Mouse (Mus musculus) urinary bladder, adult 18-20 months (tissue): ENCODE measurements at regions not wholly inside any gene's neighbourhood (a gene's known extent, or its start where the extent isn't known, plus 50 kb on each side); places are given as distances from the start of the nearest gene placed in this dataset.

ENCODE experiments used
- DNase-seq, 2 experiments: peaks; one replicate each; pipeline ENCODE4 v3.0.0; 2022; ENCODE audit warnings: low spot score in 2 of 2, mixed read lengths in 2 of 2

DNA sequence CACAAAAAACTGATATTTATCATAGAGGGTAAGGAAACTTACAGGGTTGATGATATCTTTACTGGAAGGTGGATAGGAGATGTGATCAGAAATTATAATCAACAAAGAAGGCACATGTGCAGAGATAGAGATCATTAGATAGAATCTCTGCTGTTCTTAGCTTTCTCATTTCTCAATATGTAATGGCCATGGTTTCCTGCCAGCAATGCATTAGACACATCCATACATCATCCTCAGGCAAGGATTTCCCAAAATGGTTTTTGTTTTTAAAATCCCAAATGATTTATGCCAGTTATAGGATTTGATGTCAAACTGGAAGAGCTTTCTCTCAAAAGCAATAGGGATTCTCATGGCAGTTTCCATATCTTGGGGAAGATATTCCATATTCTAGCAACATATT, 52.0 kb upstream of the C030005K15Rik start:
- no peak for DNase-seq

DNA sequence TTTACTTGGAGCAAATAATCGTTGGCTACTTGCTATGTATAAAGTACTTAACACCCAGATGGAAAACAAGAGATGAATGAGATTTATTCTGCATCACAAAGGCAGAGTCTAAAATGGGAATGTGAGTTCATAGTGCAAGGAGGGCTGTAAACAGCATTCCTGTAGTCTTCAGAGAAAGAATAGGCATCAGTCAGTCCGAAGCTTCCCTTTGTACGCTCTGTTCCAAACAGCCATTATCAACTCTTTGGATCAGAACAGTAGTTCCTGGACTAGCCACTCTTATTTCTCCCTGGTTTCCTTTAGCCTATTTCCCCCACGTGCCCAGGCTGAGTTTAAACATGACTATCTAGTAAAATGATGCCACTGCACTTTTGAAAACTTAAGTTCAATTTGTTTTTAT, 52.8 kb upstream of the C030005K15Rik start:
- DNase-seq, result no peak

DNA sequence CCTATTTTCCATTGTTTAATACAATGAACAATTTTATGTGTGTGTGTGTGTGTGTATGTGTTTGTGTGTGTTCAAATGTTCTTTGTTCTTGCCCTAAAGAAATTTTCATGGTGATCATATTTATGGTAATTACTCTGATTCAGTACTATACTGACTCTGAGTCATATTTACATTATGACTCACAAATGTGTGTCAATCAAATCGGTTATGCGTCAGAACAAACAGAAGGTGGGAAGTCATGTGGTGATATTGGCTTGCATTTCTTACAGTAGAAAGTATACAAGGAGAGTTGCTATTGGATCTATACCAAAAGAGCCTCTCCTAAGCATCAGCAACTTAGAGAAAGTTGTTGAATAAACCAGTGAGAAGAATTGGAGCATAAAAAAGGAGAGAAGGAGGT, 67.2 kb upstream of the C030005K15Rik start:
- DNase-seq, result no peak

DNA sequence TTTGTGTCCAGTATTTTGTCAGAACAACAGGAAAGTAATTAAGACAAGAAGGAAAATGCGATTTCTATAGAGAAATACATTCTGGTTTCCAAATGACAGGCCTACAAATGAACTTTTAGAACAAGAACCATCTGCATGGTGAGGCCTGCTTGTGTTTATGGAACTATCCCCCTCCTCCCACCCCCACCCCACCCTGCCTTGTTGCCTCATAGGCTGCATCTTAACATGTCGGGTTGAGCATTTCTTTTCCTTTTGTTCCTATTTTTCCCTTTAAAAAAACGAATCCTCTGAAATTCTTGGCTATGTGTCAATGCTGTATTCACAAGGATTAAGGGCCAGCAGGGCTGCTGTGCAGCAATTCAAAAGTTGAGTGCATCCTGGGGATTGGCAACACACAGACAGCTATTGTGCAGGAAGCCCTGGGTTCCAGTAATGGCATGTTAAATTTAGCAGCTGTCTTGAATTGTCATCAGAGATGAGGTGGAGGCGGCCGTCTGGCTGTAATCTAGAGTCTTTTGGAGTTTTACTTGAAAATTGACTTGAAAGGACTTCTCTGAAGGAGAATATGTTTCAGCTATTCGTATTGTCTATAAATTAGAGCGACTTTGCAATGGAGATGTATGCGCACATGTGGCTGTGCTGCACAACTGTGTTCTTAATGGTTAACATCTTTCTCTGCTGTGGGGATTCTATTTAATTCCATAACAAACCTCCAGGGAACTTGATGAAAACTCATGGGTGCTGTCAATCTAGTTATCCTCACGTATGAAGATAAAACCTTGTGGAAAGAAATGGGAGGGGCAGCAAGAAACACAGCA, 75.1 kb upstream of the C030005K15Rik start:
- DNase-seq, result no peak

- DNase-seq, result no peak
Measured at GRCm38 (mm10) chr10:97807947-97808346, 81.4 kb upstream of the C030005K15Rik start.

GRCm38 (mm10) chr10:97842574-97842973, 116.0 kb upstream of the C030005K15Rik start:
- DNase-seq, result no peak

DNA sequence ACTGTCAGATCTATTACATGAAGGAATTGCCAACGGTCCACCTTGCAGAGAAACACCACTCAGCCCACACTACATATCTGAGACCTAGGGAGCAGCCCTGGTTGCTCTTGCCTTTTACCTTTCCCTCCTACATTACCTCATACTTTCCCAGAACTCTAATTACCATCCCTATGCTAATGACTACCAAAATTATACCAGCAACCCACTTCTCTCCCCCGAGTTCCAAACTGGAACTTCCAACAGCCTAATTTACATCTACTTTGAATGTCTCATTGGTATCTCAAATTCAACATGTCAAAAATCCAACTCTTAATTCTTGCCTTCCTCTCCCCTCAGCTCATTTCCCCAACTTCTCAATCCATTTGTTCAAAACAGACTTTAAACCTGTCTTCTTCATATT, 124.9 kb upstream of the C030005K15Rik start:
- DNase-seq, result no peak

- DNase-seq, result no peak
Measured at GRCm38 (mm10) chr10:97877088-97877487, 150.5 kb upstream of the C030005K15Rik start.

- no peak for DNase-seq
Measured at GRCm38 (mm10) chr10:97886049-97886448, 159.5 kb upstream of the C030005K15Rik start.

GRCm38 (mm10) chr10:97905793-97906192, 179.2 kb upstream of the C030005K15Rik start:
- DNase-seq, result no peak

- DNase-seq, result no peak
Measured at GRCm38 (mm10) chr10:97925568-97925967, 199.0 kb upstream of the C030005K15Rik start.

- no peak for DNase-seq
Measured at GRCm38 (mm10) chr10:97940345-97940744, 213.8 kb upstream of the C030005K15Rik start.

DNA sequence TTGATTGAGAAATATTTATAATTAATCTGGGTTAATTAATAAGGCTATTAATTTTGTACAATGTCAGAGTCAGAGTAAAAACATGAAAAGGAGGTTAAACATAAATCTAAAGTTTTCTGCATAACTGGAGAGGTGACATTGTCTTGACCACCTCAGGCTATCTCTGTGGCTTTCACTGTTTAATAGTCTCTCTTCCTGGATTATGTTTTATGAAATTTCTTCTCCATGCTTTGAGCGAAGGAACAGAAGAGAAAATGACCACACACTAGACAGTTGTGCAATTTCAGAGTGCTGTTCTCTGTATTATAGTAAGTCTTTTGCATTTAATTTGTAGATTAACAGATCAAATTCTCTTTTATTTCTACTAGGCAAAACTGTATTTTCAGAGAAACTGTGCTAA, 239.3 kb upstream of the C030005K15Rik start:
- DNase-seq, result no peak

GRCm38 (mm10) chr10:97966931-97967330, 240.4 kb upstream of the C030005K15Rik start:
- DNase-seq, result no peak

DNA sequence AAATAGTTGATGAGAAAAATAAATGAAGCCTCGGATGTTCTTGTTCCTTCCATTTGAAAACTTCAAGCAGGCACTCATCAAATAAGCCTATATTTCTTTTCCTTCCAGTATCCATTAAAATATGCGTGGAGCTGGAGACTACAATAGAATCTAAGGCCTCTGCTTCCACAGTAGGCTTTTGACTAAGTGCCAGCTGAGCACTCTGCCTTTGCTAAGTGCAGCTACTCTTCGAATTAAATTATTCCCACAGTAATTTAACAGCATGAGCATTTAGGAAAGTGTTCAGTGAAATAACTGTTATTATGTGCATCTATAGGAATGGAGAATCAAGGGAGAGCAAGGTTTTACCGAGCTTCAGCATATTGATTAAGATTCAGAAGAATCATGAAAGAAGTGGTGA, 280.5 kb upstream of the C030005K15Rik start:
- DNase-seq, result no peak

- no peak for DNase-seq
Measured at GRCm38 (mm10) chr10:98008355-98008754, 281.8 kb upstream of the C030005K15Rik start.

DNA sequence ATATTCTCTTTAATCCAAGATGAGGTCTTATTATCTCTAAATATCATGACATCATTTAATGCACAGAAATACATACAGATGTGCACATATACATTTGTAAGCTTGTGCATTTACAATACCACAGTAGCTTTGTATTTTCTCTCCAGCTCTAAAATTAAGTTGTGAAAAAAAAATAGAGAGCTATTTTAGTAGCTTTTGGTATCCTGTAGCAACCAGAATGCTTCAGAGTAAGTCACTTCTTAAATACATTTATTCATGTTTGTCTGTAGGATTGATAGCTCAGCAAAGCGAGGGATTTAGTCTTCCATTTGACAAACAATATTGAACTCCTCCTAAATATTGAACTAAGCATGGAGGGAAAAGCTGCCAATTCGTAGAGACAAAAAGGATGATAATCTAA, 286.4 kb upstream of the C030005K15Rik start:
- DNase-seq, result no peak

DNA sequence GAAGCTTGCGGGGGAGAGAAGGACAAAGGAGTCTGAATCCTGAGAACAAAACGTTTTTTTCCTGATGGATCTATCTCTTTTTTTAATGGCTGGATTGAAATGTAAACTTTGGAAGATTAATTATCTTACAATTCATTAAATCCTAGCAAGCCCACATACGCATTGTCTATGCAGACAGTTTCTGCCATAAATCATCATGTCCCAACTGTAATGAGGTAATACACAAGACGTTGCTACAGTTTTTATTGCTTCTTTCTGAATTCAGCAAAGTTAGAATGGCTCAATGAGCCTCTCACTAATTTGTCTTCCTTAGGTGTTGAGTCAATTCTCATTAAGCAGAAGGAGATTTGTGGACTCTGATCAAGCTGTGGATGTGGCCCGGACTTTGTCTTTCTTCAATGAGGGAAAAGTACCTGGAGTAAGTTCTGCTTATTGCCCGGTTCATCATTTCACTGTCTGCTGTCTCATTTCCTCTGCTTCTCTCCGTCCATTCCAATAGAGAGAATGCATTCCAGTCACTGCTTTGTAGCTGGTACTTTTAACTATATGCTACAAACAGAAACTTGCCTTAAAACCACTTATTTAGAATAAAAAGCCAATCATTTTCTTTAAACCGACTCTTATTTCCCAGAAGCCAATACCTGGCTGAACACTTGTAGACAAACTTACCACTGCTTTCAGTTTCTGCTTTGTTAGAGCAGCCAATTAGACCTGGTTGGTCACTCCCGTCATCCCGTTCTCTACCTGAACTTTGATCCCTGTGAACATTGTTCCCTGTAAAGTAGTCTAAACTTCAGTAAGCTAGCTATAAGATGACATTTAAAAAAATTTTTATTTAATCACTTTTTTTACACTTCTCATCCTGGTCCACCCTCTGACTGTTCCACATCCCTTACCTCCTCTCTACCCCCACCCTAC, 288.7 kb upstream of the C030005K15Rik start:
- DNase-seq, result no peak

GRCm38 (mm10) chr10:98016596-98017304, 290.2 kb upstream of the C030005K15Rik start:
- no peak for DNase-seq

DNA sequence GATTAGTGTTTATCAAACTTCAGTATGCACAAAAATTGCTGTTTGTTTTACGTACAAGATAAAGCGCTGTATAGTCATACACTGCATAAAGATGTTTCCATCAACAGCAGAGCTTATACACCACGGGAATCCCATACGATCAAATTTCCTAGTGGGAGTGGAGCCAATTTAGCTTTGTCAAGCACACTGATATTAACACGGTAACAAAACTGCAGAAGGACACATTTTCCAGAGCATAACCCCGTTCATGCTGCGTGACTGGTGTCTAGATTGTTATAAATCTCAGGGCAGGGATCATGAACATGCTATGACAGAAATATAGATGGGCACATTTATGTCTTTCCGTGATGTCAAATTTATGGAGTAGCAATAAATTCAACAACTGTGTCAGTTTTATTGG, 302.6 kb upstream of the C030005K15Rik start:
- DNase-seq, result no peak

- DNase-seq, result no peak
Measured at GRCm38 (mm10) chr10:98029621-98030020, 303.1 kb upstream of the C030005K15Rik start.

GRCm38 (mm10) chr10:98032661-98033060, 306.1 kb upstream of the C030005K15Rik start:
- no peak for DNase-seq
